Mouse (Mus musculus): ENCODE data around the gene Gm10715.
"Not testable (repeated sequence)": the region's sequence is repeated elsewhere in the genome, so short reads cannot be mapped to it uniquely, and the experiment has no call there.

GRCm38 (mm10) chr9:3026136-3026535 lies 10.5 kb upstream of the Gm10715 start:
- TF ChIP-seq CTCF (IDR thresholded peaks at IDR 0.05; ENCODE audit: control insufficient read depth, insufficient read depth, insufficient read length); MAX (IDR thresholded peaks at IDR 0.05); MYOD1 (IDR thresholded peaks at IDR 0.05; ENCODE audit: control insufficient read depth, insufficient read length, low read depth); USF1 (IDR thresholded peaks at IDR 0.05; ENCODE audit: low read depth); CEBPB (IDR thresholded peaks at IDR 0.05; ENCODE audit: low read depth); MYOG (IDR thresholded peaks at IDR 0.05; ENCODE audit: control insufficient read depth, extremely low read depth, insufficient read length): not testable (repeated sequence)
